21 mouse cellular contexts compared by ENCODE assay signal in the genomic region with DNA sequence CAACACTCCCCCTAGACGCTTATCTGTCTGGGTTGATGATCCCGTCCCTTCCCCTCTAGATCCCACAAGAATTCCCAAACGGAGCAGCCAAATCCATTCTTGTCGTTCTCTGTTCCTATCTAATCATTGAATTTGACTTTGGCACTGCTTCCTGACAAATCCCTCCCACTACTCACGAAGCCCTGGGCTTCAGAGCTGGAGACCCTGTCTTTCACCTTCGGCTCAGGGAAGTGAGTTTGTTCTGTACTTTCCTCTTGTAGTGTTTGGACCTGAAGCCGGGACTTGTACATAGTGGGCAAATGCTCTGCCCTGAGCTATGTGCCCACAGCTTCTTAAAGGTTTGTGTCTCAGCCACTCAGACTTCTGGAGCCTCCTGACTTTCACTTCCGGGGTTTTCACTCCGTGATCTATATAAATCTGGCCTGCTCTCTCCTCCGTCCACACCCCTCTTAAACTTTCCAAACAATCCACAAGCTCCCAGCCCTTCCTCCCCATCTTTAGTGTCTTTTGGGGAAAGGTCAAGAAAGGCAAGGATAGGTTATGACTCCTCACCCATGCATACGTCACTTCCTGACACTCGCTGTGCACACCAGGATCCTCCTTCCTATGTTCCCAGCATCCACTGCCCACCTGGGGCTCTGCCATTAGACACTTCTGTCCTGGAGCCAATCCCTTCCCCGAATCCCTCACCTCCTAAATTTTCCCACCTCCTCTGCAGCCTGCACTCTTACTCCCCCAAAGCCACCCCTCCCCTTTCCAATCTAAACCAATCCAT.
A peak's percentile ranks its signal among the peaks of the same experiment; 100 is the strongest.
DNase-seq lines count a peak whose midpoint lies in the region; ATAC-seq lines count a peak whose summit lies in the region.
"Had no signal": no experiment of that assay in that cellular context is flagged by ENCODE, and none has a peak within 500 bp of the region (broad histone marks: within the 10 kb centered on the region; RNA-seq: fewer than 3 reads in every experiment).

No protein-coding gene starts in this region.

- H3K9ac ChIP-seq in heart, embryonic 16.5 days (ENCODE audit: low read length) = peak overlapping the region; percentile 34; the same call in 1 of the 2 replicates
- H3K9ac ChIP-seq in lung, embryonic 15.5 days = no peak overlapping the region
- H3K9ac ChIP-seq in stomach, embryonic 16.5 days (ENCODE audit: low read length) = no peak overlapping the region
- H3K9ac ChIP-seq: embryonic facial prominence, embryonic 12.5 days; forebrain, postnatal 0 days; hindbrain, embryonic 15.5 days; neural tube, embryonic 12.5 days had no signal

- WGBS in heart, embryonic 16.5 days = 50% methylated on average over 13 of the region's 13 CpGs
- WGBS in lung, embryonic 15.5 days = 48% methylated on average over 13 of the region's 13 CpGs
- WGBS in stomach, embryonic 16.5 days = 52% methylated on average over 13 of the region's 13 CpGs

- no peaks in the 10 kb centered on the region for H3K27me3 ChIP-seq in heart, embryonic 16.5 days (ENCODE audit: control insufficient read depth, insufficient read depth, low read length)
- no peaks in the 10 kb centered on the region for H3K27me3 ChIP-seq in lung, embryonic 15.5 days
- H3K27me3 ChIP-seq in stomach, embryonic 16.5 days (ENCODE audit: control insufficient read depth, insufficient read depth, low read length) = no peaks in the 10 kb centered on the region
- H3K27me3 ChIP-seq: embryonic facial prominence, embryonic 12.5 days; hindbrain, embryonic 15.5 days; neural tube, embryonic 12.5 days had no signal

- no peak overlapping the region; the same call in 1 of the 2 replicates for H3K27ac ChIP-seq in heart, embryonic 16.5 days (ENCODE audit: low read length)
- H3K27ac ChIP-seq in lung, embryonic 15.5 days = no peak overlapping the region
- no peak overlapping the region for H3K27ac ChIP-seq in stomach, embryonic 16.5 days (ENCODE audit: low read length)
- H3K27ac ChIP-seq: embryonic facial prominence, embryonic 12.5 days; hindbrain, embryonic 15.5 days; midbrain, embryonic 10.5 days; neural tube, embryonic 12.5 days had no signal

- no peak for DNase-seq in heart, postnatal 10 days
- no peak for DNase-seq in lung, postnatal 4 days
- DNase-seq in R1 (ENCODE audit: low read depth, low spot score) = peak; percentile 97
- no peak for DNase-seq in Muller cell, postnatal 12 days (ENCODE audit: inconsistent ontology term)
- DNase-seq: adrenal gland, postnatal 14 days; cerebellum, adult 18-20 months; forebrain, postnatal 0 days; gastrocnemius, postnatal 10 days; heart, postnatal 14 days; kidney, adult 2 months; spleen, adult 18-20 months; thymus, postnatal 14 days had no signal

- intact Hi-C loops in heart, postnatal 10 days (cut with DNase I) = no loop called here

- H3K4me2 ChIP-seq in heart, embryonic 16.5 days (ENCODE audit: low read depth, low read length) = peak overlapping the region; percentile 32; the same call in 1 of the 2 replicates
- peak overlapping the region; percentile 20; the same call in 1 of the 2 replicates for H3K4me2 ChIP-seq in lung, embryonic 15.5 days
- peak overlapping the region; percentile 16; the same call in 1 of the 2 replicates for H3K4me2 ChIP-seq in stomach, embryonic 16.5 days (ENCODE audit: low read depth, low read length)
- H3K4me2 ChIP-seq: embryonic facial prominence, embryonic 12.5 days; hindbrain, embryonic 15.5 days; liver, embryonic 11.5 days; neural tube, embryonic 12.5 days had no signal

- no peak overlapping the region for H3K4me3 ChIP-seq in heart, embryonic 16.5 days (ENCODE audit: low read length)
- H3K4me3 ChIP-seq in lung, embryonic 15.5 days = no peak overlapping the region
- H3K4me3 ChIP-seq in stomach, embryonic 16.5 days (replicated peaks; ENCODE audit: low read length) = no peak overlapping the region
- H3K4me3 ChIP-seq: embryonic facial prominence, embryonic 12.5 days; hindbrain, embryonic 15.5 days; midbrain, embryonic 10.5 days; neural tube, embryonic 12.5 days had no signal

- H3K36me3 ChIP-seq in heart, embryonic 16.5 days (ENCODE audit: control insufficient read depth, insufficient read depth) = no peaks in the 10 kb centered on the region
- H3K36me3 ChIP-seq in lung, embryonic 15.5 days = no peaks in the 10 kb centered on the region
- H3K36me3 ChIP-seq in stomach, embryonic 16.5 days (ENCODE audit: control insufficient read depth, insufficient read depth, low read length) = no peaks in the 10 kb centered on the region
- H3K36me3 ChIP-seq: embryonic facial prominence, embryonic 12.5 days; hindbrain, embryonic 15.5 days; midbrain, embryonic 10.5 days; neural tube, embryonic 12.5 days had no signal

- peaks cover 11% of the 10 kb centered on the region for H3K4me1 ChIP-seq in heart, embryonic 16.5 days (ENCODE audit: control insufficient read depth, insufficient read depth, low read length)
- H3K4me1 ChIP-seq in lung, embryonic 15.5 days = peaks cover 13% of the 10 kb centered on the region
- peaks cover 9% of the 10 kb centered on the region; the same call in 1 of the 2 replicates for H3K4me1 ChIP-seq in stomach, embryonic 16.5 days (ENCODE audit: control insufficient read depth, insufficient read depth, low read length)
- H3K4me1 ChIP-seq: neural tube, embryonic 12.5 days had no signal

- ATAC-seq in heart, embryonic 16.5 days (replicated peaks; ENCODE audit: extremely low read depth, insufficient read depth, low FRiP score) = no peak
- no peak for ATAC-seq in lung, embryonic 15.5 days (ENCODE audit: borderline replicate concordance, extremely low read depth, low FRiP score, low TSS enrichment)
- no peak for ATAC-seq in stomach, embryonic 16.5 days (ENCODE audit: insufficient read depth, low FRiP score)
- ATAC-seq: activated CD4-positive, CD25-positive, alpha-beta regulatory T cell, adult 4 months; forebrain, postnatal 0 days had no signal

- no peaks in the 10 kb centered on the region for H3K9me3 ChIP-seq in heart, embryonic 16.5 days (replicated peaks; ENCODE audit: control insufficient read depth, low read length)
- no peaks in the 10 kb centered on the region for H3K9me3 ChIP-seq in lung, embryonic 15.5 days
- H3K9me3 ChIP-seq in stomach, embryonic 16.5 days (replicated peaks; ENCODE audit: control insufficient read depth, low read length) = no peaks in the 10 kb centered on the region
- H3K9me3 ChIP-seq: embryonic facial prominence, embryonic 12.5 days; hindbrain, embryonic 15.5 days; midbrain, embryonic 10.5 days; neural tube, embryonic 12.5 days had no signal
